Mouse (Mus musculus): ENCODE measurements at regions not wholly inside any gene's neighbourhood (a gene's known extent, or its start where the extent isn't known, plus 50 kb on each side); places are given as distances from the start of the nearest gene placed in this dataset.

DNA sequence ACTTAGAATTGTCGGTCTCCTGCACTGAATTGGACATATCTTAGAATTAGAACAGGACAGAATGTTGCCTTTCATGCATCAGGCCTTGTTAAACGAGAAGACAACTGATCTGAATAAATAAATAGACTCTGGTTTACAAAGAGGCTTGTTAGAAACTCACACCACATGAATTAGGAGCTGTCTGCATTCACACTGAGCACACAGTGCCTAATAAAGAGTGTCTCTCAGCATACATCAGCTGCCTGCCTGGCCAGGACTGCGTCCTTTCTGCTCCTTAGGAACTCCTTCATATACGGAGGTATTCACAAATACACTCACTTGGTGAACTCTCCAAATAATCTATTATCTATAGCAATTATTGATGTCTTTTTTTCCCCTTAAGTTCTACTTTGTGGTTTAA is 96.9 kb upstream of the Sgk1 start:
- no peak for TF ChIP-seq CTCF (IDR thresholded peaks at IDR 0.05; ENCODE audit: borderline replicate concordance, insufficient read depth, low read length)
- TF ChIP-seq POLR2A (IDR thresholded peaks at IDR 0.05; ENCODE audit: low read depth, low read length): no peak

Measured in embryonic fibroblast, embryonic 13.5 days (primary cell).